Mouse (Mus musculus): ENCODE results near the gene Flywch2. TPM values are rescaled to one million over a fixed set of nuclear protein-coding genes. Genes with fewer than 3 reads are reported as not detected.

The Flywch2 gene
- total and polyA plus RNA-seq, 3 experiments: 0.62 to 6.2 TPM; not detected in 1

DNA sequence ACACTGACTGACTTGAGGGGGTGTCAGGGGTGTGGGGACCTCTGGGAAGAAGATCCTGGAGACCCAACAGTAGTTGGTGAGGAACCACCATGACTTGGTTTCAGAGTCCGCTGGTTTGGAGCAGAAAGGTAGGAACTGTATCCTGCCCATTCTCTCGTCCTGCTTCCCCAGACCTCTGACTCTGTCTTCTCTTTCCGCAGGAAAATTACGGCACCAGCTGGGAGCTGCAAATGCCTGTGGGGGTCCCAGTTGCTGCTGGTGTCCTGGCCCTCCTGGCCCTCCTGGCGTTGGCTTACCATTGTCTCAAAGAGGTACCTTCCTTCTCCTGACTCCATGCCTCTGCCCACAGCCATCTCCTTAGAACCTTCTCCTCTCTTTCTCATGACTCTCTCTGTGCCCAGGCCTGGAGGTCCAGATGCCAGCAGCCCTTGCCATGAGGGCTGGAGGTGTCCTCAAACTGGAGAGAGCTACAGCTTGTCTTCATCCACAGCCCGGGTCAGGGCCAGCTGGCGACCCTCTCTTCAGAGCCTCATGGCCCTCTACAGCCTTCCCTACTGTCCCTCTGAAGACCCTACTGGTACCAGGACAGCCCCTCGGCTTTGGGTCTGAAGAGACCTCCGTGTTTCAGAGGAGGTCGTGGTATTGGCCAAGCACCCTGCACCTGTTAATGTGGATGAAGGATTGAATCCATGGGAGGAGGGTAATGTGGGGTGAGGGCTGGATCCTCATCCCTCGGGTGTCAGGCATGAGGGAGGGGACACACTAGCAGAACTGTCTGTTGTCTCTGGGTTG, 36.3 kb downstream of the Flywch2 start:
- H3K4me1 ChIP-seq (ENCODE audit: control insufficient read depth in 1 of 2, insufficient read depth in 2 of 2, low read length in 2 of 2): peaks cover 4 to 23% of the 10 kb centered on the region in 2 experiments; a peak in 3 of 4 replicates
- no peak overlapping the region for H3K27ac ChIP-seq (ENCODE audit: control insufficient read depth, low read depth, low read length)
- H3K4me3 ChIP-seq (ENCODE audit: control insufficient read depth in 1 of 2, insufficient read depth in 1 of 2, low read depth in 2 of 2, low read length in 2 of 2): peak overlapping the region; percentile 55 to 69
- DNase-seq (ENCODE audit: low read depth, low spot score): no peak
- TF ChIP-seq JUND (IDR thresholded peaks at IDR 0.05; ENCODE audit: low read depth, low read length) (no peak), MYB (IDR thresholded peaks at IDR 0.05; ENCODE audit: low read depth, low read length) (no peak)
- H3K36me3 ChIP-seq (ENCODE audit: control insufficient read depth in 1 of 2, insufficient read depth in 2 of 2, low read length in 2 of 2): peaks cover 0 to 4% of the 10 kb centered on the region in 2 experiments; a peak in 2 of 4 replicates
- H3K9ac ChIP-seq (ENCODE audit: control insufficient read depth, low read depth, low read length, poor library complexity, severe bottlenecking): peak overlapping the region; percentile 59
- H3K27me3 ChIP-seq (ENCODE audit: control insufficient read depth in 1 of 2, insufficient read depth in 2 of 2, low read length in 2 of 2): no peaks in the 10 kb centered on the region
- H3K9me3 ChIP-seq (replicated peaks; ENCODE audit: insufficient read depth, low read length): no peaks in the 10 kb centered on the region
- no peaks in the 10 kb centered on the region for H3K79me2 ChIP-seq (ENCODE audit: control insufficient read depth, insufficient read depth, low read length, poor library complexity)

- Histone ChIP-seq H3K9ac (ENCODE audit: control insufficient read depth, low read depth, low read length, poor library complexity, severe bottlenecking) (peak overlapping the region; percentile 59), H3K4me3 (ENCODE audit: control insufficient read depth in 1 of 2, insufficient read depth in 1 of 2, low read depth in 2 of 2, low read length in 2 of 2) (peak overlapping the region; percentile 55 to 69), H3K9me3 (replicated peaks; ENCODE audit: insufficient read depth, low read length) (no peaks in the 10 kb centered on the region), H3K27ac (ENCODE audit: control insufficient read depth, low read depth, low read length) (no peak overlapping the region), H3K27me3 (ENCODE audit: control insufficient read depth in 1 of 2, insufficient read depth in 2 of 2, low read length in 2 of 2) (no peaks in the 10 kb centered on the region), H3K79me2 (ENCODE audit: control insufficient read depth, insufficient read depth, low read length, poor library complexity) (no peaks in the 10 kb centered on the region), H3K4me1 (ENCODE audit: control insufficient read depth in 1 of 2, insufficient read depth in 2 of 2, low read length in 2 of 2) (peaks cover 4 to 23% of the 10 kb centered on the region in 2 experiments; a peak in 3 of 4 replicates), H3K36me3 (ENCODE audit: control insufficient read depth in 1 of 2, insufficient read depth in 2 of 2, low read length in 2 of 2) (peaks cover 0 to 4% of the 10 kb centered on the region in 2 experiments; a peak in 2 of 4 replicates)
- TF ChIP-seq JUND (IDR thresholded peaks at IDR 0.05; ENCODE audit: low read depth, low read length) (no peak), ETS1 (IDR thresholded peaks at IDR 0.05; ENCODE audit: low read depth, low read length) (no peak), CHD2 (IDR thresholded peaks at IDR 0.05; ENCODE audit: low read length) (no peak), TCF12 (IDR thresholded peaks at IDR 0.05; ENCODE audit: low read depth, low read length) (no peak), POLR2A (IDR thresholded peaks at IDR 0.05; ENCODE audit: control insufficient read depth in 1 of 2, insufficient read depth in 1 of 2, low read depth in 1 of 2, low read length in 2 of 2, poor library complexity in 1 of 2) (no peak), MAX (IDR thresholded peaks at IDR 0.05; ENCODE audit: low read length) (no peak), USF2 (IDR thresholded peaks at IDR 0.05; ENCODE audit: borderline replicate concordance in 1 of 2, insufficient read depth in 1 of 2, low read depth in 1 of 2, low read length in 2 of 2) (no peak), MAZ (IDR thresholded peaks at IDR 0.05; ENCODE audit: low read depth, low read length) (no peak), POLR2AphosphoS5 (IDR thresholded peaks at IDR 0.05; ENCODE audit: borderline replicate concordance, low read depth, low read length) (no peak), CTCF (IDR thresholded peaks at IDR 0.05 in 2 of 3, conservative IDR thresholded peaks at IDR 0.05 in 1 of 3; ENCODE audit: control insufficient read depth in 1 of 3, insufficient read depth in 1 of 3, low read depth in 2 of 3, low read length in 3 of 3, poor library complexity in 1 of 3, severe bottlenecking in 1 of 3) (peak; percentile 45 to 75 (median 73)), TBP (IDR thresholded peaks at IDR 0.05; ENCODE audit: low read depth, low read length) (0 out of 2 replicates have a peak, but pooled peaks have one; percentile 22), TAL1 (IDR thresholded peaks at IDR 0.05; ENCODE audit: low read length) (no peak), POLR2AphosphoS2 (IDR thresholded peaks at IDR 0.05; ENCODE audit: low read length) (no peak), HCFC1 (IDR thresholded peaks at IDR 0.05; ENCODE audit: low read depth, low read length) (no peak), SMC3 (IDR thresholded peaks at IDR 0.05; ENCODE audit: low read depth, low read length) (peak; percentile 47), RCOR1 (IDR thresholded peaks at IDR 0.05; ENCODE audit: low read depth, low read length) (peak; percentile 55), GABPA (IDR thresholded peaks at IDR 0.05; ENCODE audit: low read depth, low read length) (no peak), ZC3H11A (IDR thresholded peaks at IDR 0.05; ENCODE audit: low read depth, low read length) (peak; percentile 32), RAD21 (IDR thresholded peaks at IDR 0.05; ENCODE audit: low read depth, low read length) (peak; percentile 66), E2F4 (IDR thresholded peaks at IDR 0.05; ENCODE audit: borderline replicate concordance, low read depth, low read length) (no peak), NRF1 (IDR thresholded peaks at IDR 0.05; ENCODE audit: insufficient read depth, low read depth, low read length, poor library complexity, severe bottlenecking) (no peak), NELFE (IDR thresholded peaks at IDR 0.05; ENCODE audit: low read depth, low read length) (no peak), GATA1 (IDR thresholded peaks at IDR 0.05; ENCODE audit: low read depth, low read length) (no peak), MYC (IDR thresholded peaks at IDR 0.05; ENCODE audit: low read depth, low read length) (0 out of 2 replicates have a peak, but pooled peaks have one; percentile 29), UBTF (IDR thresholded peaks at IDR 0.05; ENCODE audit: borderline replicate concordance, insufficient read depth, low read depth, low read length) (no peak), MYB (IDR thresholded peaks at IDR 0.05; ENCODE audit: low read depth, low read length) (no peak), ZMIZ1 (IDR thresholded peaks at IDR 0.05; ENCODE audit: low read depth, low read length) (no peak), MEF2A (IDR thresholded peaks at IDR 0.05; ENCODE audit: extremely low read depth, insufficient replicate concordance, low read depth, low read length, poor library complexity, severe bottlenecking) (no peak)
- DNase-seq (ENCODE audit: low read depth, low spot score): peak; percentile 89
These were observed 37.1 kb downstream of the Flywch2 start for GRCm38 (mm10) chr17:23748631-23749391.

All from MEL (cell line).